Mouse (Mus musculus) thymus, postnatal 0 days (tissue): Measurements from ENCODE around the gene Reep6. TPM values are rescaled to one million over a fixed set of nuclear protein-coding genes. Genes with fewer than 3 reads are reported as not detected.

ENCODE experiments used
- DNase-seq: peaks from one replicate; pipeline ENCODE4 v3.0.0-alpha.2; 2015; ENCODE audit warnings: low spot score
- polyA plus RNA-seq: library from polyadenylated mRNA; unstranded; fragments of >200 nt; fragmentation: Nextera tagmentation; extraction: Ambion mirVana; gene quantifications from 2 replicates; pipeline ENCODE4 v1.2.1, GENCODE M21; 2015

Reep6 gene
- polyA plus RNA-seq: 0.26 and 0.30 TPM in 2 replicates

DNA sequence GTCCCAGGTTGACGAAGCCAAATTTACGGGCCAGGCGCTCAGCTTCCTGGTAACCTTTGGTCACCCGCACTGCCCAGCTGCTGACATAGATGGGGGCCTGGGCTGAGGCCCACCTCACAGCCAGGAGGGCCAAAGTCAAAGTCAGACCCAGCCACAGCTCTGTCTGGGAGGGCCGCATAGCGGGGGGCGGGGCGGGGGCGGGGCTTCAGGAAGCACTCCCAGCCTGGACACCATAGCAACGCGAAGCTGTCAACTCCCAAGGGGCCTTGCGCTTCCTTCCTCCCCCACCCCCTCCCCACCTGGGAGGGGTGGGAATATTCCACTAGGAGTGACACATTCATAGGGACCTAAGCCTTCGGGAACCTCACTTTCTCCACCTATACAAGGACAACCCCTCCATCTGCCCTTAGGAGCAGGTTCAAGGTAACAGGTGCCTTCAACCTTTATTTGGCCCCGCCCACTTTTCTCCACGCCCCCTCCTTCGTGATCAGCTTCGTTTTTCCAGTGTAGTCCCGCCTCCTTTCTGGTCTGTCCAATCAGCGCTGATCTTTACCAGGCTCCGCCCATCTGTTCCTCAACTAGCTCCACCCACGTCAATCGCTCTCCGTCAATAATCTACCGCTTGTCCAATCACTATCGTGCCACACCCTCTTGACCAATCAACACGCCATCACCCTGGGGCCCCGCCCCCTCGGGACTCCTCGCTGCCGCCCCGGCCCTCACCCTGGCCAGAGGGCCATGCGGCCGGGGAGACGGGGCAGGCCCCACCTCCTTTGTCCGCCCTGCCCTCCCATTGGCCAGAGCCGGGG is at the start of gene Reep6, which contains the start of gene Pcsk4:
TSS of gene Reep6 (plus strand) at position 681 of the 809 bp plus-strand sequence.
TSS of gene Pcsk4 (minus strand) at position 226 of the 809 bp plus-strand sequence.
- peak; percentile 79 for DNase-seq

DNA sequence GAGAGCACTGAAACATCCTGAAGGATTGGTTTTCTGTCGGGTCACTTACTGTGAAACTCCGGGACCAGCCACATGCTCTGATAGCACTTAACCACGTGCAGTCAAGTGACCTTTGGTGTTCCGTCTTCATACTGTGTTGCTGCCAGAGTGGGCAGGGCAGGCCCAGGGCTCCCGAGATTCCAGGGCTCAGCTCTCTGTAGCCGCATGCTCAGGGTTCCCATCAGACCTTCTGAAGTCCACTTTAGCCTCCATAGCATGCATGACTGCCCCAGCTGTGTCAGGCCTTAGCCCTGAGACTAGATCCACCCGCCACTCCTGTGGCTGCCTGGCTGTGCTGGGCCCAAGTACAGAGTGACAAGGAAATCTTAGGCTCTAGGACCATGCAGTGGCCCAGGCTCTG is 48.4 kb upstream of the Reep6 start:
- no peak for DNase-seq

DNA sequence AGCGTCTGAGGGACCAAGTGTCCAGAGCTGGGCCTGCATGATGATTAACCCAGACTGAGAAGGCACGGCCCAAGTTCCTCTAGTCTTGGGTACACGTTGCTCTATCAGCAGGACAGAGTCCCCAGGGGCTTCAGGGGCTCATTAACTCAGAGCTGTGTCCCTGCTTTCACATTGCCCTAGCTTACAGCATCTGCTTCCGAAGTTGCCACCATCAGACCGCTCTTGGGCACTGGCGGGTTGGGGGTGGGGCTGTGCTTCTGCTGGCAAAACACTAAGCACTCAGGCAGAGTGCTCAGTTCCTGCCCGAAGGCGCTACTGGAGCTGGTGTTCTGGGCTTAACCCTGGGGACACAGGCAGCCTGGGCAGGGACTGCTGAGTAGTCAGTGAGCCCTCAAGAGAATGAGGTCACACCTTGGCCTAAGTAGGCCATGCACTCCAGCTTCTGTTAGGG is 47.8 kb upstream of the Reep6 start:
- DNase-seq: no peak

DNA sequence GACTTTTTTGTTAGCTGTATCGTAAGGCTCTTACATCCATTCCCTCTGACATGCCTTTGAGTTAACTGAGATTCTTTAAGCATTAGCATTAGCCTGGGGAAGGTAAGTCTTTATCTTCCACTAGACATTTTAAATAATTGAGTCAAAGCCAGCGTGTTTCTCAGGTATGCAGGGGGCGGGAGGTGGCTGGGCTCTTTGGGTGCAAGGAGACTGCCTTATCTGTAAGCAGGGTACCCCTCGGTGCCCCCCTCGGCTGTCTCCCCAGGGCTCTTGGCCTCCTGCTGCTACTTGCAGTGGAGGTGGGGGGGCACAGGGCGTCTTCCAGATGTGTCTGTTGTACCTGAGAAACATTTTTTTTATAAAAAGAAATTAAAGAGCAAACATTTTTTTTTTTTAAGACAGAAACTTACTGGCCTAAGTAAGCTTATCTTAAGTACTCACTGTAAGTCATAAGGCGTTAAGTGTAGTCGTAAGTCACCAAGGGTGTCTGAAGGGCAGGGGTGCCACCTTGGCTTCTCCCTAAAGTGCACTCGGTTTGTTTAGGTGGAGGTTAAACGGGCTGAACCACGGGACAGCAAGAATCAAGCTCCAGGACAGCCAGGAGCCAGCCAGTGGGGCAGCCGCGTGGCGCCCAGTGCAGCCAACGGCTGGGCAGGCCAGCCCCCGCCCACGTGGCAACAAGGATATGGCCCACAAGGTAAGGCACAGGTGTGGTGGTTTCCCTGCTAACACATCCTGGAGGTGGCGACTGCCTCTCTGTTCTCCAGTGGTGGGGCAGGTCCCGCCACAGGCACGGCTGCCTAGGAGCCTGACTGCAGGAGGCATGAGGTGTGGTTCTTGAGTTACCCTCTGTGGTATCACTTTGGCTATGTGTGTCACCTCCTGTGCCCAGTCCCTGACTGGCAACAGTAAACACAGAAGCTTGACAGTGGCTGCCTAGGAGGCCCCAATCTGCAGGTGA is 47.0 kb upstream of the Reep6 start:
- no peak for DNase-seq

DNA sequence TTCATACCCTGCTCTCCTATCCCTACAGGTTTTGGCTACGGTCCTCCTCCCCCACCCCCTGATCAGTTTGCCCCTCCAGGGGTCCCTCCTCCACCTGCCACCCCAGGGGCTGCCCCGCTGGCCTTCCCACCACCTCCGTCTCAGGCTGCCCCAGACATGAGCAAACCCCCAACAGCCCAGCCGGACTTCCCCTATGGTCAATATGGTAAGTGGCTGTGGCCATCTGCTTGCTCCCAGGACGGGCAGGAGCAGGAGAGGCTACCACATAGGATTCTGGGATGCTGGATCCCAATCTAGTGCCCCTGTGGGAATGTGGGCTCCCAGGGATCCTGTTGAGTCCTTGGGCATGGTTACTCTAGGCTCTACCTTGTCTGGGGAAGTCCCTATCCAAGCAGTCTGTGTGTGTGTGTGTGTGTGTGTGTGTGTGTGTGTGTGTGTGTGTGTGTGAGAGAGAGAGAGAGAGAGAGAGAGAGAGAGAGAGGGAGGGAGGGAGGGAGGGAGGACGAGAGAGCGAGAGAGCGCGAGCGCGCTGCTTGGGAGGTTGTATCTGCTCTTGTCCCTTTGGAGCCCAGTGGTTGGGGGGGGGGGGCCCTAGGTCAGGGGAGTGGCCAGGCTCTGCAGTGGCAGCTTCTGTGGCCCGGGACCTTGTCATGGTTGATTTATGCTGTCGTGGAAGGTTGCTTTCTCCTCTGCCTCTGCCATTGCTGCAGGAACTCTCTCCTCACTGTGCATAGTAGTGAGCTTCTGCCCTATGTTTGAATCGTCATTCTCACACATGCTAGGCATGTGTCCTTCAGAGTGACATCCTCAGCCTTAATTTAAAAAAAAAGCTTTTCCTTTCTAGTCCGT is 44.3 kb upstream of the Reep6 start:
- no peak for DNase-seq

DNA sequence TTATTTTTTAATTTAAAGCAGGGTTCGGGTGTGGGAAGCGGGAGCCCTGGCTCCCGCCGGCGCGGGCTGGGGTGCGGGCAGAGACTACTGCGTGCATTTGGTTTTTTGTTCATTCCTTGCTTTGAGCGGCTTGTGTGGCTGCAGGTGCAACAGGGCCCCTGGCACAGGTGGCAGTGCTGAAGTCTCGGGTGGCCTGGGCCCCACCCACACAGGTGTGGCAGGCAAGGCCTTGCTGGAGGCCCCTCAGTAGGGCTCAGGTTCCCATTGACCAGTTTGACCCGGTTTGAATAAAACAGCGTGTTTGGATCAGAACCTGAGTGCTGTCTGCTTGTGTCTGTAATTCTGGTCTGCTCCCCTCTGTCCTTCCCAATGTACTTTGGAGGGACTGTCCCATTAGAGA is 41.7 kb upstream of the Reep6 start:
- no peak for DNase-seq

DNA sequence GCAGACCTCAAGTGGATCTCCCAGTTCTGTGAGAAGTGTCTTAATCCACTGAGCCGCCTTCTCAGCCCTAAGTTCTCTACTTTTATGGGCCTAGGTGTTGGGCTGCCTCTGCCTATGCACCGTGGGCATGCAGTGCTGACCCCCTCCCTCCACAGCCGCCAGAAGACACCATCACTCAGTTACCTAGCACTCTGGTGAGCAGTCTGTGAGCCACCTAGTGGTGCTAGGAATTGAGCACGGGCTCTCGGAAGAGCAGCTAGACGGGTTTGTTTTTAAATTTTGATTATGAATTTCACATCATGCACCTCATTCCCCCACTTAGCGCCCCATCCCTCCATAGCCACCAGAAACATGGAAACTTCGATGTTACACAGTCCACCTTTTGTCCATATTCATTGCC is 41.1 kb upstream of the Reep6 start:
- DNase-seq: peak; percentile 25

DNA sequence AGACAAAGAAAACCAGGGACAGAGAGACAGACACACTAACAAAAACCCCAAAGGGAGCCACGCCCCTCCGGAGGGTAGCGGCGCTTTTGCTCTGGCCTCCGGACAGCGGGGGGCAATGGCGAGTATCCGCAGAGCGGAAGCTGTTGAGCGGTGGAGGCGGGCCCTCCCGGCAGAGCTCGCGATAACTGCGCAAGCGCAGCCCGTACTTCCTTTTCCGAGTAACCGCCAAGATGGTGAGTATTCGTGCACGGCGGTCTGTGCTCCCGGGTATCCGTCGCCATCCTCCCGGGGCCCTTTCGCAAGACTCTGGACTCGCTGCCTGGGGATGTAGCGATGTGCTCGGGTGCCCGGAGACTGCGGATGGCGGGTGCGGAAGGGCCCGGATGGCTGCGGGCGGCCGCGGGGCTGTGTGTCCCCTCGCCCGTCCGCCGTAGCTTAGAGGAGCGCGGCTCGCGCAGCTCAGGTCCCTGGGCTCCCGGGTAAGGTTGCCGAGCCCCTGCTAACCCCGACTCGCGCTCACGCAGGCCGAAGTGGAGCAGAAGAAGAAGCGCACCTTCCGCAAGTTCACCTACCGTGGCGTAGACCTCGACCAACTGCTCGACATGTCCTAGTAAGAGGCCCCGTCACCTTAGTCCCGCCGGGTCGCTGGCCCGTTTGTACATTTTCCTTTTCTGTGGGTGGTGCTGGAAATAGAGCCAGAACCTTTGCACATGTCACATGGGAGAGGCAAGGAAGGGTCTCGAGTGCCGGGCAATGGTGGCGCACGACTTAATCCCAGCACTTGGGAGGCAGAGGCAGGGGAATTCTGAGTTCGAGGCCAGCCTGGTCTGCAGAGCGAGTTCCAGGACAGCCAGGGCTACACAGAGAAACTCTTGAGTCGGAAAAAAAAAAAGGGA is 37.3 kb upstream of the Reep6 start, which contains the start of gene Rps15:
TSS of gene Rps15 (plus strand) at position 203 of the 896 bp plus-strand sequence.
- DNase-seq: peak; percentile 97

DNA sequence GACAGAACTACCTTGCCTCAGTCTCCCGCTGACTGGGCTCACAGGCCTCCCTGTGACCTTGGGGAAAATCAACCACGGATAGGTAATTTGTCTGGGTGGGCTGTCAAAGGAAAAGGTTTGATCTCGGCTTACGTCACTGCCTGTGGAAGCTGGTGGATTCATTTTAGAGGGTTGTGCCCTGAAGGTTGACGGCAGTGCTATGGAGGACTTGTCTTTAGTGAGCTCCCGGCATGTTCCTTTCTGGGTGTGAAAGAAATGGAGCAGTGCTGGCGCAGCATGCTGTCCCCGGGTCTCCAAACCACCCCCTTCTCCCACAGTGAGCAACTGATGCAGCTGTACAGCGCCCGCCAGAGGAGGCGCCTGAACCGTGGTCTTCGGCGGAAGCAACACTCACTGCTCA is 36.4 kb upstream of the Reep6 start:
- peak; percentile 41 for DNase-seq

DNA sequence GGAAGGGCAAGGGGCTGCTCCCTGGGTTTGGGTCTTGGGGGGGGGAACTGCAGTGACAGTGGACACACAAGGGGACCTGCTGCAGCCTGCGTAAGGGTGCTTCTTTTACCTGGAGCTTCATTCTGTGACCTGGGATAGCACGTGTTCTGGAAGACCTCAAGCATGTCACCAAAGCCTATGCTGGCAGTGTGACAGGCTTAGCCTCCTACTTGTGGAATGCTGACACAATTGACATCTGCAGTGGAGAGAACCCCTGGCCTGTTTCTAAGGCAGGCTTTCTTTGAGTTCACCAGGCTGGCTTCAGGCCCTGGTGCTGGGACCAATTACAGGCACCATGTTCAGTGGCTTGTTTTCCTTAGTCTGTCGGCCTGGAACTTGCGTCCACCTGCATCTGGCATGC is 35.4 kb upstream of the Reep6 start:
- DNase-seq: no peak

DNA sequence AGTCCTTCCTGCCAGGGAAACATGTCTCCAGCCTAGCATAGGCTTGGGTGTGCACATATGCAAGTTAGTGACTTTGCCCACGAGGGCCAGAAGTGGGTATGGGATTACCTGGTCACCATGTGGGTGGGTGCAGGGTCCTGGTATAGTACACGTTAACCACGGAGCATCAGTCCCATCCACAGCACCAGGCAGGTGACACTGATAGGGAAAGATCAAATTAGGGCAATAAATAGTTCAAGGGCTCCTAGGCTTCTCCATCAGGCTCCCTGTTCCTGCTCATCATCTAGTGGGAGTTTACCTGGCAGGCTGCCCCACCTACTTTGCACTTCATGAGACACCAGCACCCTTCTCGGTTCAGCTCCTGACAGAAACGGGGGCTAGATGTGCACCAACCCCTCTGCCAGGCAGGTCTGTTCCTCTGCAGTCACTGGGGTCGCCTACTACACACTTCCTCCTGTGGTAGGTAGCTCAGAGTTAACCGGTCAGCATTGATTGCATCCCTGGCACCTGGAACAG is 34.9 kb upstream of the Reep6 start:
- no peak for DNase-seq

DNA sequence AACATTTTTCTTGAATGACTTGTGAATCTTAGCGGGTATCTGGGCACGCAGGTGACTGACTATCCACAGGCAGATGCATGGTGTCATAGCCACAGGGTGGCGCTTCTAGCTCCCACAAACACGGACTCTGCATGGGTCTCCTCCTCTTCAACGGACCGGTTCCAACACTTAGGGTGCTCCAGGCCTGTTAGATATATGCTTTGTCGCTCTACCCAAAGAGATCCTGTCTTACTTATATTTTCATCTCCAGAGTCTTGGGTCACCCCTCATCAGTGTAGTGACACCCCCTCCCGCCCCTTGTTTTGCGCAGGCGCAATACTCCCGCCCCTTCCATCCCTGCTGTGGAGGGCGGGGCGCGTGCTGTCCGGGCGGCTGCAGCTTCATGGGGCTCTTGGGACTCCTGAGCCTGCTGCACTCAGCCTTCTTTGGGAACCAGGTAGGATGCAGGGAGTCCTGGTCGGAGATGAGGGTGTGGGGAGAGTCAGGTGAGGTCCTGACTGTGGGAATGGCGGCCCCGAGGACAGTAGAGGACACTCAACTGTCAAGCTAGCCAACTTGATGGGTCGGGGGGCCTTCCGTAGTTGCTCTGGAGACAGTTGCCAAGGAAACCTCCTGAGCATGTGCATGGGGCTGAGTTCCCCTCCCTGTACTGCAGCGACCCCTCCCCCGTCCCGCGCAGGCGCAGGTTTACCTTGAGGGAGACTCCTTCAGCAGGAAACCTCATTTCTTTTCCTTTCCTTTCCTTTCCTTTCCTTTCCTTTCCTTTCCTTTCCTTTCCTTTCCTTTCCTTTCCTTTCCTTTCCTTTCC is 33.9 kb upstream of the Reep6 start, which contains the start of gene Apc2:
TSS of gene Apc2 (plus strand) at position 360 of the 808 bp plus-strand sequence.
- DNase-seq: peak; percentile 71

DNA sequence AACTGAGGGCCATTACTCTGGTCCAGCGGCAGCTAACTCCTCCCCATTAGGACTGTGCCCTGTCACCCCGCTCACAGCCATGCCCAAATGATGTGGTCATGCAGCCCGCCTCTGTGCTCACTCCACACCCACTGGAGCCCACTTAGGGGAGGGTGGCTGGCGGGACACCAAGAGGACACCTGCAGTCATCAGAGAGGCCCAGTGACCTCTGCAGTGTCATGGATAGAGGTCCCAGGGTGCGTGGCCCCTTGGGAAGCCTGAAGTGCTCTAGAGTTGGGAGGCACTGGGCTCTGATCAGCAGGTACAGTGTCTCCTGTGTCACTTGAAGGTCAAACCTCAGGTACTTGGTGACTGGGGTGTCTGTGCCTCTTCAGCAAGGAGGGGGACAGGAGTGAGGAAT is 32.9 kb upstream of the Reep6 start:
- DNase-seq: no peak

DNA sequence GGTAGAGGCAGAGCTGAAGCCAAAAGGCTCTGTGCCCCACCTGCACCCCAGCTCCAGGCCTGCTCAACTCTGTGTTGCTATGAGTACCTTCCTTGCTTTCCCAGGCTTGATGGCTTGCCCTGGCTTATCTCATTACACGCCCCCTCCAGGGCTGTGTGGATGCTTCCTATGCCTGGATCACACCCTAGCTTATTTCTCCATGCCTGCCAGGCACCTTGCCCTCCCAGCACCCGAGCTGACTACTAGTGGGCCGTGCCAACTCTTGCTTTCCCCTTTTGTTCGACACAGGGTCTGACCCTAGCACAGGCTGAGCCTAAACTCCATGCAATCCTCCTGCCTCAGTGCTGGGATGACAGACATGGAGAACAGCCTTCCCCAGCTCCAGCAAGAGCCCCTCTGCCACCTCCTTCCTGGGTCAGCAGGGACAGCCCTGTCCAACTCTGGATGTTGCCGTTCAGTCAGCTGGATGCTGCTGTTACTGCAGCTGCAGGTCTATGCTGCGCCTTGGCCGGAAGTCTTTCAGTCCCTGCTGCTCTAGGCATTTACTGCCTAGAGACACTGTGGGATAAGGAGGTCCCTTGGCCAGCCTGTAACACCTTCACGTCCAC is 32.1 kb upstream of the Reep6 start:
- DNase-seq: no peak

DNA sequence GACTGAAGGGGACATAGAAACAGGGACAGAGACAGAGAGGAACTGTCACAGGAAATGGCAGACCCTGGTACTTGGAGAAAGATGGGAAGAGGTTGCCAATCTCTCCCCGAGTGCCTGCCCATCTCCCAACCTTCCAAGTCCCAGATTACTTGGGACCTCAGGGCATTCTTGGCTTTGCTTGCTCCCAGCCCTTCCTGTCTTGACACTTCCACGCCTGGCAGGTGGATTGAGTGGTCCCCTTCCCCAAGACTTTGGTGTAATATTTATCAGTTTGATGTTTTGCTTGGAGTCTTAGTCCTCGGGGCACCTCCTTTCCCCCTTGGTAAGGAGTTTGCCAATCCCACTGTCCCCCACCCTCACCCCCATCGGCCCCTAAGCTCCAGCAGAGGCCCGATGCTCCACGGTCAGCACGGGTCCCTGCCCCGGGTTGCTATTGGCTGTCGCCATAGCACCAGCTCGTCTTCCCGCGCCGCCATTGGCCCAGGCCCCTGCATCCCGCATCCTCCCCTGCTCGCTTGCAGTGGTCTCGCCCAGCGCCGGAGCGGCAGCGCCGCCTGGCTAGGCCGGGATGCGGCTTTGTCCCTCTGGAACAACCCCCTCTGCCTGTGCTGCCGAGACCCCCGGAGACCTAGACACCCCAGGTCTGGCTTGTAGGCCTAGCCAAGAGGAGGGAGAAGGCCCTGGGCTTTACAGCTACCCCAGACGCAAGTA is 31.0 kb upstream of the Reep6 start:
- DNase-seq: peak; percentile 20

DNA sequence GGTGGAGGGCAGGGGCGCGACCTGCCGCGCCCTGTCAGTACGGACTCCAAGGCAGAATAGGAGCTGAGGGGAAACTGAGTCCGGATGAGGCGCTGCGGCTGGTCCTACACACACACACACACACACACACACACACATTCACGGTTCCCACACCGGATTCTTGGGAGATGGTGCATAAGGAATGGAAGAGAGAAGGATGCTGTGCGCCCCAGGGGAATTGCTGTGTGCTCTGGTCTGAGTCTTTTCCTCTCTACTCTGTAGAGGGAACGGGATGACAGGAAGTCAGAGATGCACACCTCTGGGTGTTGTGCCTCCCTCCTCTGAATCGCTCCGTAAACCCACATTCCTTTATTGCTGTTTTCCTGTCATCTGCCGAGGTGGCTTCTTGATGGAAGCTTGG is 30.5 kb upstream of the Reep6 start:
- DNase-seq: no peak

DNA sequence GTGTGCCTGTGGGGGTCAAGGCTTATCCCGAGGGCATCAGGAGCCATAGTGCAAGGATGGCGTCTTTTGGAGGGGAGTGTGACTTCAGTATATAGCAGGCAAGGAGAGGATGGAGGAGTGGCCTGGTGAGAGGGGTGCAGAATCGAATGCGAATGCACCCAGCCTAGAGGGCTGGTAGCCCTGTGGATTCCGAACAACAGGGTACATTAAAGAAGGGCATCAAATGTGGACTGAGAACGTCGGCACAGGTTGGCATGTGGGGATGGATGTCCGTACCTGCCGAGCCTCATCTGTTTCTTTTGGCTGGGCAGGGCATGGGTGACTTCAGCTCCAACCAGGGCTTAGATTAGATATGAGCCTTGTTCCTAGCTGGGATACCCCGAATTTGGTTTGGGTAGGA is 29.9 kb upstream of the Reep6 start:
- no peak for DNase-seq
